Mouse (Mus musculus): Measurements from ENCODE around the gene Gusb. TPM values are rescaled to one million over a fixed set of nuclear protein-coding genes. Genes with fewer than 3 reads are reported as not detected.
A peak's percentile ranks its signal among the peaks of the same experiment; 100 is the strongest.

Gusb gene
- polyA plus RNA-seq, 1 experiment: 65.7 TPM

- peak; percentile 59 for DNase-seq (ENCODE audit: low read depth)
Measured at GRCm38 (mm10) chr5:130023767-130024539, 21.1 kb upstream of the Gusb start.

GRCm38 (mm10) chr5:130023067-130023766, 20.4 kb upstream of the Gusb start:
- DNase-seq (ENCODE audit: low read depth): no peak

GRCm38 (mm10) chr5:130022366-130022765, 19.5 kb upstream of the Gusb start:
- no peak for DNase-seq (ENCODE audit: low read depth)

GRCm38 (mm10) chr5:130021361-130021966, 18.6 kb upstream of the Gusb start:
- DNase-seq (ENCODE audit: low read depth): no peak

GRCm38 (mm10) chr5:130019461-130019860, 16.6 kb upstream of the Gusb start:
- no peak for DNase-seq (ENCODE audit: low read depth)

GRCm38 (mm10) chr5:130015104-130015503, 12.3 kb upstream of the Gusb start:
- DNase-seq (ENCODE audit: low read depth): no peak

GRCm38 (mm10) chr5:130010961-130011360, 8.1 kb upstream of the Gusb start:
- no peak for DNase-seq (ENCODE audit: low read depth)

- DNase-seq (ENCODE audit: low read depth): no peak
Measured at GRCm38 (mm10) chr5:130009784-130010183, 6.9 kb upstream of the Gusb start.

GRCm38 (mm10) chr5:130008034-130008590, 5.3 kb upstream of the Gusb start:
- no peak for DNase-seq (ENCODE audit: low read depth)

- no peak for DNase-seq (ENCODE audit: low read depth)
Measured at GRCm38 (mm10) chr5:130007344-130007743, 4.5 kb upstream of the Gusb start.

GRCm38 (mm10) chr5:130003229-130003628, 380 bp upstream of the Gusb start:
- DNase-seq (ENCODE audit: low read depth): no peak

GRCm38 (mm10) chr5:130001356-130001987, 1.4 kb downstream of the Gusb start:
- no peak for DNase-seq (ENCODE audit: low read depth)

- DNase-seq (ENCODE audit: low read depth): no peak
Measured at GRCm38 (mm10) chr5:130000735-130001134, 2.1 kb downstream of the Gusb start.

GRCm38 (mm10) chr5:129999097-129999496, 3.8 kb downstream of the Gusb start:
- no peak for DNase-seq (ENCODE audit: low read depth)

- DNase-seq (ENCODE audit: low read depth): no peak
Measured at GRCm38 (mm10) chr5:129997700-129998099, 5.1 kb downstream of the Gusb start.

GRCm38 (mm10) chr5:129994989-129995388, 7.9 kb downstream of the Gusb start:
- no peak for DNase-seq (ENCODE audit: low read depth)

GRCm38 (mm10) chr5:129993374-129993773, 9.5 kb downstream of the Gusb start:
- no peak for DNase-seq (ENCODE audit: low read depth)

- no peak for DNase-seq (ENCODE audit: low read depth)
Measured at GRCm38 (mm10) chr5:129991898-129992297, 11.0 kb downstream of the Gusb start.

- no peak for DNase-seq (ENCODE audit: low read depth)
Measured at GRCm38 (mm10) chr5:129989376-129989775, 13.5 kb downstream of the Gusb start.

GRCm38 (mm10) chr5:129980216-129980615, 22.6 kb downstream of the Gusb start:
- DNase-seq (ENCODE audit: low read depth): no peak

- no peak for DNase-seq (ENCODE audit: low read depth)
Measured at GRCm38 (mm10) chr5:129978608-129979007, 24.2 kb downstream of the Gusb start.

GRCm38 (mm10) chr5:129977768-129978167, 25.1 kb downstream of the Gusb start:
- DNase-seq (ENCODE audit: low read depth): no peak

Data from gonadal fat pad, adult 2 months (tissue).